Mouse (Mus musculus) mouse embryonic stem cell (cell line): ENCODE results near the gene Zfc3h1.

ENCODE experiments used
- in situ Hi-C, 2 experiments: fragments of 300-500 bp; cut with MboI; formaldehyde crosslinking; loops; 1 replicate in 1 of 2; 3 replicates in 1 of 2; pipeline ENCODE4 v1.14.3; 2019 to 2020; ENCODE audit warnings: low sequenced_read_pairs in 2 of 2, low pct_unique_long_range_greater_than_20kb in 1 of 2, mixed read lengths in 1 of 2; ENCODE audit not compliant: unreplicated experiment in 1 of 2

Zfc3h1 gene

DNA sequence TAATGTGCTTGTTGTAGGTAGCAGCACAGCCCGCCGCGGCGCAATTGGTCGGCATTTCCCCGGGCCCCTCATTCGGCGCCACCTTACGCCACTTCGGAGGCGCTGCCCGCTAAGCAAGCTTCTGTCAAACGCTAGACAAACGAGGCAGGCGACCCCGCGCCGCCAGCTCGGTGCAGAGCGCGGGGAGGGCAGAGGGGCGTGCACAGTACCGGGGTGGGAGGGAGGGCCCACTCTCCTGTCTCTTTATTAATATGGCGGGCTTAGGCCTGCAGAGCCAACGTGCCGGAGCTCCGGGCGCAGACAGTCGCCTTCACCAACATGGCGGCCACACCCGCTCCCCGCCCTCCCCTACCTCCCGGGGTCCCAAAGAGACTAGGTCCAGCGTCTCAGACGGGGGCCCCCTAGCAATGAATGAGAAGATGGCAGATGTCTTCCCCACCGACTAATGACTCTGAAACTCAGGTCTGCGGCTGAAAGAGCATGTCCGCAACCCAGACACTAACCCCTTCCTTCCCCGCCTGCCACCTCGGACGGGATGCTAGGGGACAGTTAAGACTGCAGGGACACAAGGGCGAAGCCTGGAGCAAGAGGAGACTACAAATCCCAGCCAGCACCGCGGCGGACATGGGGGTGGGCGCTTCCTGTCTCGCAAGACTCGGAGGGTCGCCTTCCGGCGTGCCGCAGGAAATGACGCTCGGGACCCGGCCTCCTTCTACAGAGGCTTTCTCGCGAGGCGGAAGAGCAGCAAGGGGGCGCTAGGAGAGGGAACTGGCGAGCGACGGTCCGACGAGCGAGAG lies at the start of gene Zfc3h1, which contains the start of gene Thap2:
Gene Zfc3h1 (plus strand): TSS at position 739 of the 797 bp plus-strand sequence.
Gene Thap2 (minus strand): TSS at position 223 of the 797 bp plus-strand sequence.
- in situ Hi-C loops = no loop called here

DNA sequence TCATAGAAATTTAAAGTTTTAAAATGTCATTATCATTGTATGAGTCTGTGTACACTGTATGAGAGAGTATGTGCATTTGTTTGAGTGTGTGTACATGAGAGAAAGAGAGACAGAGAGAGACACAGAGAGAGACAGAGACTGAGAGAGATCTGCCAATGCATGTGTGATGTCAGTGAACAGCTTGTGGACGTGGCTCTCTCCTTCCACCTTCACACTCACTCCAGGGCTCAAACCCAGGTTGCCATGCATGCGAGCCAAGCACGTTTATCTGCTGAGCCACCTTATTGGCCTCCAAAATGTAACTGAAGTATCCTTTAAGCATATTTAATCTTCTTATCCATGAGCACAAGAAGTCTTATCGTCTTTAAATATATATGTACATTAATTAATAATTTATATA lies 47.9 kb upstream of the Zfc3h1 start:
- in situ Hi-C loops = loop anchor here in 1 of 2 experiments (25.0 kb wide), 1 partner anchor 275 kb away; no protein-coding TSS in a partner anchor

DNA sequence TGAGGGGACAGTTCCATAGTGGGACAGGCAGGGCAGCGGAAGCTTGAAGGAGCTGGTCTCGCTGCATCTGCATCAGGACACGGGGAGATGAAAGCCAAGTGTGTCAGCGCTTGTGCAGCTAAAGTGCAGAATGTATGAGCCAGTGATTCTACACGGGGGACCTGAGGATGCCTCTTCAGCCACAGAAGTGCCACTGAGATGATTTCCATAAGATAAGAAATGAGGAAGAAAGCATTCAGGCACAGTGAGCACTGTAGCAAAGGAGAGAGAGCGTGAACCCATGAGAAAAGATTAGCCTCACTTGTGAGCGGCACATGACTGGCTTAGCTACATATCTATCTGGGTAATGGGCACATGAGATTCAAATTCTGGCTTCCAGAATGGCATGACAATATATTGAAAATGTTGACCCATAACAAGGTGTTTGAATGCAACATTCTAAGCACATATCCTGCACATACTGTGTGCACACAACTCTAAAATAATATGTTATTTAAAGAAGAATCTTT lies 44.9 kb upstream of the Zfc3h1 start:
- in situ Hi-C loops = loop anchor here in 1 of 2 experiments (25.0 kb wide), 1 partner anchor 272 kb away; no protein-coding TSS in a partner anchor

DNA sequence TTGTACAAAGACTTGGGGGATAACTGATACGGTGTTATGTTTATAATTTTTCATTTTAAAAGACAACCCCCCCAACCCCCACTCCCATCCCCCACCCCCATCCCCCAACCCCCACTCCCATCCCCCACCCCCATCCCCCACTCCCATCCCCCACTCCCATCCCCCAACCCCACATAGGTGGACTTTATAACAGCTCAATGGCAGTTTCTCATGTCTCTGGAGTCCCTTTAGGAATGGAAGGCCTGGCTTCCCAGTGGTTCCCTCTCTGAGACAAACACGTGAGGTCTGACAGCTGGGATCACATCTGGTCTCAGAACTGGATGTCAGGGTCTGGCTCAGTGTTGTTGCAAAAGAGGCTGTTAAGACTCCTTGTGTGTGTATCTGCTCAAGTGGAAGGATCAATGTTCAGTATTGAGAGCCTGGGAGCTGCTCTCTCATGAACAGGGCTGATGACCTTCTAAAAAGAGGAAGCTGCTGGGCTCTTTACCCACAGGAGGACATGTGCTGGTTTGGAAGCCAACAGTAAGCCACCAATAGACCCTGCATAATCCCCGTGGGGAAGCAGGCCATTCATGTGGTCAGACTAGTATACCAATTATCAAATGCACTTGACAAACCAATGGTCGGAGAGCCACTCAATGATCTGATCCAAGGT lies 41.9 kb upstream of the Zfc3h1 start:
- in situ Hi-C loops = loop anchor here in 1 of 2 experiments (25.0 kb wide), 1 partner anchor 269 kb away; no protein-coding TSS in a partner anchor

DNA sequence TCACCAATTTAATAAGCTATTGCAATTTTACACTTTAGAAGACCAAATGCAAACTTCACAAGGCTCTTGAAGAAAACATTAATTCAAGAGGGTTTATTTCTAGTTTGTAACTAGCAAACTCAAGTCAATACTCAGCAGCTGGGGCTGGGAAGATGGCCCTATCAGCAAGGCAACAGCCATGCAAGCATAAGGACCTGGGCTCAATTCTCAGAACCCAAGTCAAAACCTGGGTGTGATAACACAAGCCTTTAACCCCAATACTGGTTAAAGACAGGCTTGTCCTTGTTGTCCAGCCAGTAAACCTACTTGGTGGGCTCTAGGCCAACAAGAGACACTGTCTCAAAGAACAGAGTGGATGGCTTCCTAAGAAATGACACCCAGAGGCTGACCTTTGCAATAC lies 38.3 kb upstream of the Zfc3h1 start:
- in situ Hi-C loops = loop anchor here in 1 of 2 experiments (25.0 kb wide), 1 partner anchor 266 kb away; no protein-coding TSS in a partner anchor

- in situ Hi-C loops = loop anchor here in 1 of 2 experiments (25.0 kb wide), 1 partner anchor 264 kb away; no protein-coding TSS in a partner anchor
Observed at GRCm38 (mm10) chr10:115348131-115348530, 36.6 kb upstream of the Zfc3h1 start.

DNA sequence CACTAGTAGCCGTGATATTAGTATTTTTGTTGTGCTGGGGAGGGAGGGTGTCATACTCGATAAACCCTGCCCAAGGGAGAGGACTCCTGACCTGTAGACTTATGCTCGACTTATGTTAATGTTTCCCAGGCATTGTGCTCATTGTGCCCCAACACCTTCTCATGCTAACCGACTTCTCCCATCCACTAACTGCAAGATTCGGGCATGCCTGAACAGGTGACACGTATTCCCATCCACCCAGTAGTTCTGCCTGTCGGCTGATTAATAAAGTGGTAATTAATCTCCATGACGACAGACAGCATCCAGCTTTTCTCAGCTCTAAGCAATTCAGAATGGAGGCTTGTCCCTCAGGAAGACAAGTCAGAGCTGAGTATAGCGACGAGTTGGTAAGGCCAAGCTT lies 35.7 kb upstream of the Zfc3h1 start:
- in situ Hi-C loops = loop anchor here in 1 of 2 experiments (25.0 kb wide), 1 partner anchor 263 kb away; no protein-coding TSS in a partner anchor

DNA sequence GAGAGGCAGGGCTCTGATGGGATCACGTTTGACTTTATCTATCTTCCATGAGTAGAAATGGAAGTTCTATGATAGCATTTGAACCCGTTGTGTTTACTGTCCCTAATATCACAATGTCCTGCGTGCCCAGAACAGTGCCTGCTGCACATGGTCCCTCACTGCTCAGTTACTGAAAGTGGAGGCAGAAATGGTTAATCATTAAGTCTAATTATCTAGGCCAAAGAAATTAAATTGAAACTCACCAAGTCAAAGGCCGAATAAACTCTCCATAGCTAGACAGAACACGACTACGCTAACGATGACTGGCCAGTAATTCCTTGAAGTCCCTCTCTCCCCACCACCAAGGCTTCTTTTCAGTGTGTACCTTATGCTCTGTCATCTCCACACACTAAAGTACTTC lies 35.2 kb upstream of the Zfc3h1 start:
- in situ Hi-C loops = loop anchor here in 1 of 2 experiments (25.0 kb wide), 1 partner anchor 263 kb away; no protein-coding TSS in a partner anchor

- in situ Hi-C loops = no loop called here
Observed at GRCm38 (mm10) chr10:115350810-115351397, 33.9 kb upstream of the Zfc3h1 start.

DNA sequence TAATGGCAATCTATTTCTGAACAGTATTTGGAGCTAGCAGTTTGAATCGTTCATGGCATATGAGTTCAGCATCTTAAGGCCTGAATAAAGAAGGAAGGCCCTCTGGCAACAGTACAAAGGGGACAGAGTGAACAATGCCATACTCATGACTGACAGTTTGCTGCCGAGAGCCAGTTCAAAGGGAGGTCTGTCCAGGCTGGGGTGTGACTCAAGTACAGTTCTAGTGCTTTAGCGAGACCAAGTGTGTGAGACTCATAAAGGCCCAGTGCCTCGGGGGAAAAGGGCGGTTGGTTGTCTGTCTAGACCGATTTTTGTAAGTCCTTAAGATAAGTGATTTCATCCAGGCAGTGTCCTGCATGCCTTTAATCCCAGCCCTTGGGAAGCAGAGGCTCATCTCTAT lies 30.2 kb upstream of the Zfc3h1 start:
- in situ Hi-C loops = no loop called here

DNA sequence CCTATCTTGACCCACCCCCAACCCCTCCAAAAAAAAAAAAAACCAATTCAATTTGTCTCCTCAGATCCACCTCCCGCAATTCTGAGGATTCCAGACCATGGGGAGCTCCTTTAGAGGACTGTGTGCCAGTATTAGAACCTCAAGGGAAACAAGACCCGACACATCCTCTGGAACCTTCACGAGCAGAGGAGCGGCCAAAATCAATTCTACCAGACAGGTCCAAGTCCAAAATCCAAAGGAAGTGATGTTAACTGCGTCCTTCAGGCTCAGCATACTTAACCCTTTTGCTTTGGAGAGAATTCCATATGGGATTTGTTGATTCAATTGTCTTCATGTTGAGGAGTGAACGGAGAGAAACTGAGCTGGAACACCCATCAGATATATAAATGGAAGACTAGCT lies 29.7 kb upstream of the Zfc3h1 start:
- in situ Hi-C loops = no loop called here

GRCm38 (mm10) chr10:115356106-115356505 lies 28.7 kb upstream of the Zfc3h1 start:
- in situ Hi-C loops = no loop called here

- in situ Hi-C loops = no loop called here
Observed at GRCm38 (mm10) chr10:115358216-115358919, 26.4 kb upstream of the Zfc3h1 start.

DNA sequence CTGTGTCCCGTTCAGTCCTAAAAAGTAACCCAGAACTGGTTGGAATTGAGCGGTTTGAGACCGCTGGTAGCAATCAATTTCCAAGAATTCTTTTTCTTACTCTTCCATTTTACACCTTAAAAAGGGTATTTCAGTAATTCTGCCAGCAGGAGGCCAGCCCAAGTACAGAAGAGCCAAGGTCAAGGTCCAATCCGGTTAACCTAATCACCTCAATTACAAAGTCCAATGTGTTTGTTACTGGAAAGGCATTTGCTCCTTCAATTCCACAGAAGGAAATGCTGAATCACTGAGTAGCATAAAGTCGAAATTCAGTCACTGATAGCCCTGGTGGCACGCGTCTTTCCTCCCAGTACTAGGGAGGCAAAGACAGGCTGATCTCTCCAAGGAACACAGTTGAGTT lies 25.7 kb upstream of the Zfc3h1 start:
- in situ Hi-C loops = no loop called here

DNA sequence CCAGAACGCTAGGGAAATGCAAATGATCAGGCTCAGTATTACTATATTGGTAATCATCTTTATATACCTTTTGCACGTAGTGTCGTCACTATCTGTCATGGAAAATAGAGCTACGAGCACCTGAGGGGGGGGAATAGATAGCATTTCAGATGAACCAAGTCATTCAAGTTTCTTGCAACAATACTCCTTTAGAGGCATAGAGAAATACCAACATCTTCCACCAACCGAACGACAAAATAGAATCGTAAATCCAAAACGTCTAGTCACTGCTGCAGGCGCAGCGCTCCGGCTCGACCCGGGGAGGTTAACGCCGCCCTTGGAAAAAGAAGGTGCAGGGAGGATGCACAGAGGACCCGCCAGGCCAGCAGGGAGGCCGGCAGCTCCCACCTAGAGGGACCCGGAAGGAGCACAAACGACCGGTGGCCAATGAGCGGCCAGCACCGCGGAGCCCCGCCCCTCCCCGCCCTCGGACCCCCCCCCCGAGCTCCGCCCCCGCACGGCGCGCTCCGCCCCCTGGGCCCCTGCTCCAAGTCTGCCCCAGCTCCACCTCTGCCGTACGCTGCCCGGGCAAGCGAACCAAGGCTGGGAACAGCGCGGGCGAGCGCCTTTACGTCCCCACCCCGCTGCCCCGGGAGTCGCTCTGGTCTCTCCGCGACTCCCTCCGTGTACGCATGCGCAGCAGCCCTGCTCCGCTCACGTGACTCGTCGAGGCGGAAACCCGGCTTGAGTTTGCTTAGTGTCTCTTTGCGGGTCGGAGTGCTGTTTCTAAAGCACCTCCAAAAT lies 22.7 kb upstream of the Zfc3h1 start, which contains the start of gene Tmem19:
Gene Tmem19 (minus strand): TSS at position 662 of the 783 bp plus-strand sequence.
- in situ Hi-C loops = no loop called here

DNA sequence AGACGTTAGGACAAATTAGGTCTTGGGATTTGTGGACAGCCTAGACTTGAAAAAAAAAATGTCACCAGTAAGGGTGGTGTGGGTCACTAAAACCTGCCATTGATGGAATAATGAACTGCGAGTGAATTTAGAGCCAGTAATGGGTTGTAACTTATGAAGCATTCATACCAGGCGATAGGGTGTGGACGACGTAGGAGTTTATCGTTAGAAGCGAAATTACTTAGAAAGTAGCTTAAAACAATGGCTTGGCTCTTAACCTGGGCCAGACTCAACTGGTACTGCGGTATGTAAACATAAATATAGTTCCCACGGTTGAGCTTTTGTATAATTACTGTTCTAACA lies 22.2 kb upstream of the Zfc3h1 start:
- in situ Hi-C loops = no loop called here

DNA sequence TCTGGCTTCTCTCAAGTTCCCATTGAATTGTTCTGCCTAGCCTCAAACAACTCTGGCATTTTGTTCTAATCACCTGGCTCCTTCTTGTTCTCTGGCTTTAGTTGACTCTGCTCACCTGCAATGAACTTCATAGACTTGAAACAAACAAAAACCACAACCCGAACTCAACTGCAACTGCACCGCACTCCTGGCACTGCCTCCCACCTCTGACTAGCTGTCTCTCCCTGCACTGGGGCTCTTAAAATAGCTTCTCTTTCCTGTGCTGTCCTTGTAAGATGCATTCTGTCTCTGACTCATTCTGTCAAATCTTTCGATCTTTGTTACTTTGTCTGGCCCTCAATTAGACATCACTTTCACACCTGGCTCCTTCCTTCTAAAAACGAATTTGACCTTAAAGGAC lies 21.6 kb upstream of the Zfc3h1 start:
- in situ Hi-C loops = no loop called here
